Mouse (Mus musculus) kidney, adult 9 months (tissue): ENCODE data around the gene Ccdc12.
"Not testable (repeated sequence)": the region's sequence is repeated elsewhere in the genome, so short reads cannot be mapped to it uniquely, and the experiment has no call there.

ENCODE experiments used
- DNase-seq: peaks from one replicate; pipeline ENCODE4 v3.0.0; 2022

The Ccdc12 gene

DNA sequence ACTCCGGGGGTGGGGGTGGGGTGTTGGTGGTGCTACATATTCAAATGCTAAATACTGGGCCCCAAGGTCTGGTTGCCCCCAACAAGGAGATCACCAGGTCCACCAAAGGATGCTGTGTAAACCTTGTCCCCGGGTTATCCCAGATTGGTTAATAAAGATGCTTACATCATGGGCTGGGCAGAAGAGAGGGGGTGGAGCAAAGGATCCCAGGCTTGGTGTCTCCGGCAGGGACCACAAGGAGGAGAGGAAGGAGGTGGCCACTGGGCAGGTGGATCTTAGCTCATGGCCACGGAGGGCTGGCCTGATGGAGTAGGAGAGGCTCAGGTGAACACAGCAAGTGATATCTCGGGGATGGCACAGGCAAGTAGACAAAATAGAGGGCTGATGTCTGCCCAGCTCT lies 22.6 kb downstream of the Ccdc12 start:
- DNase-seq: no peak

DNA sequence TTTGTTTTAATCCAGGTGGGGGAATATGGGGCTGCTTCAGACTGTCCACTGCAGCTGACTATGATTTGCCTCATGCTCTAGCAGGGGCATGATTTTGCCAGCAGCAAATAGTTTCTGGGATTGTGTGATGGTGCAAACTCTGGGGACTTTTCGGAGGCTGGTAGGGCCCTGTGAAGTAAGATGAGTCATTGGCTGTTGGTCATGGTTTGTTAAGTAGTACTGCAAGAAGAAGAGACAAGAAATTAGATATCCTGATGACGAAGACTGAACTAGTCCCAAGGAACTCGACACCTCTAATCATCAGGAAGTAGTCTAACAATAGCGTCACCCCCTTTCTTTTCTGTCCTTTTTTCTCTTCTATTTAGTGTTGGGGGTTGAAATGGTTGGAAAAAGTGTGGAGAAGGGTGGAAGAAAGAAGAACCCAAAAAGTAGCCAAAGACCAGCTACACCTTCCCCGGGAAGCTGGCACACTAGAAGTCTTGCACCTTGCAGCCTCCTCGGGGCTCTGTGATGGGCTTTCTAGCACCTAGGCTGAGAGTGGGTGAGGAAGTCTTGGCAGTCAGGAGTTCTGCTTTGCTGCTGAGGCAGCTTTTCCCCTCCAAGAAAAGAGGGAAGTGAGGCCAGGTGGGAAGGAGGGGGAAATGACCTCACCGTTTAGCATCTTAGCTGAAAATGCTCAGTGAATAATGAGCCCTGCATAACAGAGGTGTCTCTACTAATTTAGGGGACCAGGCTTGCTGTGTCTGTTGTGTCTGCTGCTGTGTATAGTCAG lies 24.6 kb downstream of the Ccdc12 start:
- no peak for DNase-seq

DNA sequence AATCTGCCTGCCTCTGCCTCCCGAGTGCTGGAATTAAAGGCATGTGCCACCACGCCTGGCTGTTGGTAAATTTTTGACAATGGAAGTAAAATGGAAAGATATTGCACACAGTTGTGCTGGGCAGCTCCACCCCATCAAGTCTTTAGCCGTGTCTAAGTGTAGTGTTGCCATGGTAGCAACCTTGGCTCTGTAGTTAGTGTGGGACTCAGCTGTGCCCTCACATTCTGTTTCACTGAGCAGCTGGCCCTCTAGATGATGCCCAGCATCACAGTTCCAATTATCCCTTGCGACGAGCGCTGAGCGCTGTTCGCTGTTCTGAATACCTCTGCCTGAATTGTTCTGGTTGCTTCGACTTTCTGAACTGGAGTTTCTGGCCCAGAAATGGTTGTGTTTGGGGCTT lies 25.5 kb downstream of the Ccdc12 start:
- DNase-seq: no peak

DNA sequence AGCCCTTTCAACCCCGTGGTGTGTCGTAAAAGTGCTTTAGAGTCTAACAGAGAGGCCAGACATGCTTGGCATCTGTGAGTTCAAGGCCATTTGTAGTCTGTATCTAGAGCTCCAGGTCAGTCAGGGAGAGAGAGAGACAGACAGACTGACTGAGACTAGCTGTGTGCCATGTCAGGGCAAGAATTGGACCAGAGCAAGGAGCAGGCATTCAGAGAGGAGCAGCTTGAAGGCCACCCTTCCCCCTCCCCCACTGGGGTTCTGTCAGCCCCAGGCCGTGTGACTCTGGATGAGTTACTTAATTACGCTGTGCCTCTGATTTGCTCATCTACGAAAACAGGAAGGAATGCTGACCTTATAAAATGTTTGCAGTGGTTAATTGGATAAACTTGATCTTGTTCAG lies 26.0 kb downstream of the Ccdc12 start:
- DNase-seq: peak; percentile 79

DNA sequence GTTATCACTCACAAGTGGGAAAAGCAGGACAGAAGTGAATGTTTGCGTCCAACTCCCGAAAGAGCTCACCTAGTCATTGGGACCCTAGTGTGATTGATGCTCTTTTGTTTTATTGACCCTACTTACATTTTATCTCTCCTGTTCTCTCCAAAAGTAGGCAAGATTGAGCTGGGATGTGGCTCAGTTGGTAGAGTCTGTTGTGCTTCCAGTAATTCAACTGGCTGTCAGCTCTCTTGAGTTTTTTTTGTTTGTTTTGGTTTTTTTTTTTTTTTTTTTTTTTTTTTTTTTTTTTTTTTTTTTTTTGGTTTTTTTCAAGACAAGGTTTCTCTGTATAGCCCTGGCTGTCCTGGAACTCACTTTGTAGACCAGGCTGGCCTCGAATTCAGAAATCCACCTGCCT lies 26.4 kb downstream of the Ccdc12 start:
- DNase-seq: not testable (repeated sequence)

DNA sequence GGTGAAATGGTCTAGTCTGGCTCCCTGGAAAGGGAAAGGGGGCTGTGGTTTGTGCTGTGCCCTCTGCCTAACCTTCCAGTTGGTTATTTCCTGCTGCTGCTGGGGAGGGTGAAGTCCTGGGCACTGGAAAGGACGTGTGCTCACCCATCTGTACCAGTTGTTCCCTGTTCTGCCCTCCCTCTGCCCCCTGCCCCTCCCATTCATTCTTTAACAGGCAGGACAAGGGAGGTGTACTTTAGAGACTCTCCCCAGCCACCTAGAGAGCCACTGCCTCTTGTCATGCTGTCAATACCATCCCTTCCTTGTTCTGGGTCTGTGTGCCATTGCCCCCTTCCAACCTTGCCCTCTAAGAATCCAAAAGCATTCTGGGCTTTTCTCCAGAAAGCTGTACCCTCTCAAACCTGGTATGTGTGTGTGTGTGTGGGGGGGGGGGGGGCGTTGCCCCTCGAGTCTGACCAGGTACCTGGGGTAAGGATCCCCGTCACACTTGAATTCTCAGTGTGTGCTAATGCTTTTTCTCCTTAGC lies 27.3 kb downstream of the Ccdc12 start:
- DNase-seq: peak; percentile 90

DNA sequence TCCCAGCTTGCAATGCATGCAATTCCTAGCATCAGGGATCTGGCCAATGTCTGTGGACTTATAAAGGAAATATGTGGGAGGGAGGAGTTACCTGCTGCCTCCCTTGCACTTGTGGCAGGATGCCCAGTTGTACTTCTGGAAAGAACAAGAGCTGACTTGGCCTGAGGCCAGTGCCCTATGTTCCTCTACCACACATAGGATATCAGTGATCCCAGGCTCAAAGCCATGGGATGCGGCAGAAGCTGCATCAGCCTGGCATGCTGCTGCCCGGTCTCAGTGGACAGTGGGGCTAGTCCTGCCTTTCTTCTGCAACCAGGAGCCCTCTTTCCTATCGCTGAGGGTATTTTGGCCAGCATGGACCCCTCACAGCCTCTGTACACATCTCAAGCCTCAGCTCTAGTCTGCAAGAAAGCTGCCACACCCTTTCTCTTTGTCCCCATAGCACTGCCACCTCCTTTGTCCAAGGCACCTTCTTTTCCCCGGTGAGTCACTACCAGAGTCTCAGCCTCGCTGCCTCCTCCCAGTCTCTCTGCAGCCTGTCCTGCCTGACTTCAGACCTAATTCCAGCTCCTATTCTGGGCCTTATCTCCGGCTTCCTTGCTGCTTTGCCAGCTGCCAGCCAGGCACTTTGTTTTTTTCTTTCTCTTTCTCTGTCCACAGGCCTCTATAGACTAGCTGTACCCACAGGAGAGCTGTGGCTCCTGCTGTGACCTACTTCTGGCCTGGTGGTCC lies 28.0 kb downstream of the Ccdc12 start:
- peak; percentile 94 for DNase-seq

DNA sequence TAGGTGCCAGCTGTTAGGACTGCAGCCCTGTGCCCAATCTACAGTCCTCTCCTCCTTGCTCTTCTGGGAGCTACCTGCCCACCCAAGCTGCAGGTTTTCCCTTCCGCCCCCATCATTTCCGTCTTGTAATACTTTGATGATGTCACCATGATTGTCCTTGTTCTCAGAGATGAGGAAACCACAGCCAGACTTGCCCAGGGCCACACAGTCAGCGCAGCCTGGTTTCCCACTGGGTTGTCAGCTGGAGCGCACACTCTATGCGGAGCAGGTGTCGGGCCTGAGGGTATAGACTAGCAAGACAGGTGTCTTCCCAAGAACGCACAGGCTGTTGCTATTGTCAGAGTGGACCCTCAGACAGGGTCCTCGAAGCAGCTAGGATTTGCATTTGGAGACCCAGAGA lies 28.9 kb downstream of the Ccdc12 start:
- DNase-seq: no peak

DNA sequence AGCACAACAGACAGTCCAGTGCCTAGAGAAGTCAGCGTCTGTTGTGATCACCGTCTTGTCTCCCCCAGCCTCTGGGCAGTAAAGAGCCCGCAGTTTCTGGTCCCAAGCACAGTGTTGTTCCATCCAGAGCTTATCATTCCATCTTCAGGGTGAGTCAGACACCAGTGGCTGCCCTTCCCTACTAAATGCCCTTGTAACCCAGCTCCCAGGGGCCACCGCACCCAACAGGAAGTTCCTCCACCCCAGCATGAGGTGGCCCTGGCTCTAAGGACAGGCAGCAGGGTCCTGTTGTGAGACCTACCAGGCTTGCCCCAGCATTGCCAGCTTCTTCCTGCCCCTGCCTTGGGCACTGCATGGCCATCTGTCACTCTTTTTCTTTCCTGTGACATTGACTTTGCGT lies 29.3 kb downstream of the Ccdc12 start:
- no peak for DNase-seq

DNA sequence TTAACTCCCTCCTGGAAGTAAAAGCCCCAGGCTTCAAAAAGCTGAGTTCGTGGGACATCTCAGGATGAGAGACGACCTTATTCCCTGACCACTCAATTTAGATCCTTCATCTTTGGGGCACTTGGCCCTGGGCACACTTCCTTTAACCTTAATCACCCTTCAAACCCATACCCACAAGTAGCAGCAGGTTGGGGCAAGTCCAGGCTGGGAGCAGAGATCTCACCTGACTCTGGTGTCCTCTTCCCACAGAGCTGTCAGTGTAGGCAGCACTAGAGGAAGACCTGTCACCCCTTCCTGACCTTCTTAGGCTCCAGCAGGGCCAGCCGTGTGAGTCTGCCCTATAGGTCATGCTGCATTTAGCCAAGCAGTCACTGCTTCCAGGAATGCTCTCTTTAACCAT lies 30.2 kb downstream of the Ccdc12 start:
- DNase-seq: no peak

DNA sequence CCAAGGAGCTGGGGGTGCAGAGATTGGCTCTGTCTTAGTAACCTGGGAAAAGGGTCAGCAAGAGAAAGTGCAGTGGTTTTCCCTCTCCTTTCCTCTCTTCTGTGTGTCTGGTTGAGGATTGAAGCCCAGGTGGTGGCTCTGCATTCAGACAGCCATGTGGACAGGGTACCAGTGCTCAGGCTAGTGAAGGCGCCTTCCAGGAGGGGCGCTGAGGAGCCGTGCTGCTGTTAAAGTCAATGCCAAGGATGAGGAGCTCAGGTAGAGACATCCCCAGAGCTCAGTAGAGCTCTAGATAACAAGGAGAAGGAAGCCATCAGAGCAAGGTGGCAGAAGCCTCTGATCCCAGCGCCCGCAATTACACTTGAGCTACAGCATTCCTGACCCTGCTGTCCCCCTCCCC lies 30.8 kb downstream of the Ccdc12 start:
- DNase-seq: no peak

DNA sequence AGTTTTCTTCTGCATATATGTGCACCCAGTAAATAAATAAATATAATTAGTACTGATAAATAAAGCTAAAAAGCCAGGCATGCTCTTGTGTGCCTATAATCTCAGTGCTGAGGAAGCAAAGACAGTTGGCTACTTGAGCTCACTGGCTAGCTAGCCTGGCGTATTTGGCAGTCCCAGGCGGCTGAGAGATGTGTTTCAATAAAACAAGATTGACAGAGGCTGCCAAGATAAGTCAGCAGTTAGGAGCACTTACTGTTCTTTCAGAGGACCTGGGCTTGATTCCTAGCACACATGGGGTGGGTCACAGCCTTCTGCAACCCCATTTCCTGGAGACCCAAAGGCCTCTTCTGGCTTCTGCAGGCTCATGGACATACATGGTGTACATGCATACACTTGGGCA lies 31.5 kb downstream of the Ccdc12 start:
- DNase-seq: peak; percentile 57

DNA sequence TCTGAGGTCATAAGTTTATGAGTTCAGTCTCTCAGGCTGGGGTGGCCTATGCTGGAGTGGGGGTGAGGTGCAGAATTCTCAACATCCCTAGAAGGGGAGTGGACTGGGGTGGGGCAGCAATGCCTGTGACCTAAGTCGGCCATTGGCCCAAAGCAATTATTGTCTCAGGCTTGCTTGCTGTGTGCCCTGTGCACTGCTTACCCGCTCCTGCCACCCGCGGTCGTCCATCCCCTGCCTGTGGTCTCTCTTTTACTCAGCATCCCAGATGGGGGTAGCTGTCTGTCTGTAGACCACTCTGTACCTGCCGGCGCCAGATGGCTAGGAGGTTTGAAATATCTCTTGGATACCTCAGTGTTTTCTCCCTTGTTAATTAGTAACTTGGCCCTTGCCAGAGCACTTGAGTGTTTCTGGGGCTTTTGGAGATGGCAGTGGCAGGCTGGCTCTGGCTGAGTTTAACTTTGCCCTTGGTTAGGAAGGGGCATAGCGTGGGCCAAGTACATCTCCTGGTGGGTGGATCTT lies 33.0 kb downstream of the Ccdc12 start:
- DNase-seq: peak; percentile 95

DNA sequence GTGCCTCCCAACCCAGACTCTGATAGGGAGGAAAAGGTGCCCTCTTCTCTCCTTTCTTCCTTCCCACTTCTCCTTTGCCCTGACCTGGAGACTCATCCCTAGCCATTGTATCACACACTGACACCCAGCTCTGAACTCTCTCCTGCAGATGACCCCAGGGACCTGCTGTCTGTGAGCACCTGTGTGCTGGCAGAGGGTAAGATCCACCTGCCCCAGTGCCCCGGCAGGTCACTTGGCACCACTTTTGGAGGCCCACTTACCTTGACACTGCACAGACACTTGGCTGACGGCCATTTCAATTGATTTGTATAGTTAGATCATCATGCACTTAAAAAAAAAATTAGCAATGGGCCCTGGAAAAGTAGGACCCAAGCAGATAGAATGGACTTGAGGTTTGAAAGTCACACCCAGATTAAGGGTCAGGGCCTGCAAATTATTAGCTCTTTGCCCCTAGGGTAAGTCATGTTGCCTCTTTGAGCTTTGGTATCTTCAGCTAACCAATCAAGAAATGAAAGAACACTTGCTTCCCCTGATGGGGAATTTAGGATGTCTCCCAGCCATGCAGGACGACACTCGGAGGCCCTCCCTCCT lies 39.0 kb downstream of the Ccdc12 start:
- DNase-seq: peak; percentile 74

DNA sequence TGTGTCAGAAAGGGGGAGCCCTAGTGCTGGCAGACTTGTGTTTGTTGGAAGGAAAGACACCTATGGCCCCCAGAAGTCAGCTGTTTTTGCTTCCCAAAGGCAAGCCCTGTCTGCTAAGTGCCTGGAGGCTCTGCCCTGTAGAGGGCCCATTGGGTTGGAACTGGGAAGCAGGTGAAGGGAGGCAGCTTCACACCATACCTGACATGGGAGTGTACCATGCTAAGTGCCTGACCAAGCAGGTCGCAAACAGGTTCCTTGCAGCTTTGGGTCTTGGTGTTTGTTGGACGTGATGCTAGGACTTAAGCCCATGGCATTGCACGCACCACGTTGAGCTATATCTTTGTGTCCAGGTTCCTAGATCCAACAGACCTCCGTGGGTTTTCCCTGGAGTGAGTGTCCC lies 40.1 kb downstream of the Ccdc12 start:
- DNase-seq: no peak

DNA sequence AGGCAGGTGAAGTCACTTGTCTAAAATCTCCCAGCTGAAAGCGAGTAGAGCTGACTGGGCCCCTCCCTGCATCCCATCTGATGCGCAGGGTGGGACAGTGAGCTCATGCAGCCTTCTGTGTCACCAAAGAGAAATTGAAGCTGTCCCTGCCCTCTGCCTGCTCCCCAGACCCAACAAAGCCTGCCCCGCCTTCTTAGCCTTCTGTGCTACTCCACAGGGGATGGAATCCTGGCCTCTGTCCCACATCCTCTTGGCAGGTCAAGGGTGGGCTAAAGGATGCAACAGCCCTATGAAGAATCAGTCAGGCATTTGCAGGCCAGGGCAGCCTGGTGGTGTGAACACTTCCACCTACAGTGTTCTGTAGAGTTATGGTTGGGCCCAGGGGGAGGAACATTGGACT lies 41.2 kb downstream of the Ccdc12 start:
- no peak for DNase-seq

DNA sequence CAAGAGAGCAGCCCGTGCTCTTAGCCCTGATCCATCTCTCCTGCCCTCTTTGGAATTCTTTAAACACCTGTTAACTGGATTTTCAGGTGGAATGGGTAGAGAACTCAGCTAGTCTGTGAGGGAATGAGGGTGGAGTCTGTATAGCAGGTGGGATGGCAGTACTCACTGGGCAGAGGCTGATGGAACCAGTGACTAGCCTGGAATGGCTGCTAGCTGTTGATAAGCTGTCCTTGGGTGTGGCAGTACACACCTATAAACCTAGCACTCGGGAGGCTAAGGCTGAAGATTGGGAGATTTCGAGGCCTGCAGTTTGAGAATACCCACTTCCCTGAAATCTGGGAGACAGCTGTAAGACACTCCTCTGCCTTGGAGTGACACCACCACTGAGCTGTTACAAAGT lies 43.3 kb downstream of the Ccdc12 start:
- DNase-seq: no peak

DNA sequence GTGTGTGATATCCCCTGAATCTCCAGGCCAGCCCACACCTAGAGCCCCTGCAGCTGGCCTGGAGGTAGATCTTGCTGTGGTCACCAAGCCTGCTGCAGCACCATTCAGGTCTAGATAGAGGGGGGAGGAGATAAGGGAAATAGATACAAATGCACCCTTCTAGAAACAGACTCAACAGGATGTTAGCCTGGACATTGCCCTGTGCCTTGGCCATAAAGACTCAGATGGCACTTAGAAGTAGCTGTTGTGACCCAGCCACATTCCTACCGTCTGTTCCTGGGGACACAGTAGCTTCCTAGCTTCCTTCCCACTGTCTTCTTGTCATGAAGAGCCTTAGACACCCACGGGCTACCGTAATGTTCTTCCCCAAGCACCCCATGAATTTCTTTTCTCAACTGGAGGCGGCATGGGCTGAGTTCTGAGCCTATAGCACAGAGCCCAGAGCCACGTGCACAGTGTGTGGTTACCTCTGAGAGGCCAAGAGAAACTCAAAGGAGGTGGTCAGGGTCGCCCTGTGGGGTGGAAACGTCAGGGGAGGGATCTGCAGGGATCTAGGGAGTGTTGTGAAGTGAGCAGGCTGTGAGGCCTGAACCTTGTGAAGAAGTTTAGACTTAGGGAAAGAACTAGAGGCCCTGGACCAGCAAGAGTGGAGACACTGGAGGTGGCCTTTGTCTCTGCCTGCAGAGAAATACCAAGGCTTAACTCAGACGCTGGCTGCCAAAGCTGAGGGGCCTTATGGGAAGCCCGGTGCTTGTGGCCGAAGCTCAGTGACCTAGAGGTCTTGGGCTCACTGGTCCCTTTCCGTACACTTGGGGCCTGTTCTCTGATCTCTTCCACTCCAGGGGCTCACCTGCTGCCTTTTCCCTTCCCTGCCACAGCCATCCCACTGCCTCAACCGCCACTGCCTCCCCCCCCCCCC lies 45.1 kb downstream of the Ccdc12 start:
- peak; percentile 69 for DNase-seq

DNA sequence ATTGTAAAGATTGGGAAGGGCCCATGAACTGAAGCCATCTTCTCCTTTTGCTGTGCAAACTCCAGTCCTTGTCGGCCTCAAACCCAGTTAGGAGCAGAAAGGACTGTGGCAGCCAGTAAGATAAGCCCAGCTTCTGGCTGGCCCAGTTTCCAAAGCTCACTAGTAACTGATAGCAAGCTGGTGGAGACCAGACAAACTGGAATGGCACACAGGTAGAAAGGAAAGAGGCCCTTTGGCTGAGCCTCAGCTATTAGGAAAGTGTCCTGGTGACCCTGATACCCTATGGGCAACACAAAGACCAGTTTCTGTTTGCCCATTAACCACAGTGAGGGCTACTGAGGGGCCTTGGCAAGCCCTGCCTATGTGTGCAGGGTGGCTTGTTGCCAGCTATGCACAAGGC lies 46.5 kb downstream of the Ccdc12 start:
- no peak for DNase-seq

DNA sequence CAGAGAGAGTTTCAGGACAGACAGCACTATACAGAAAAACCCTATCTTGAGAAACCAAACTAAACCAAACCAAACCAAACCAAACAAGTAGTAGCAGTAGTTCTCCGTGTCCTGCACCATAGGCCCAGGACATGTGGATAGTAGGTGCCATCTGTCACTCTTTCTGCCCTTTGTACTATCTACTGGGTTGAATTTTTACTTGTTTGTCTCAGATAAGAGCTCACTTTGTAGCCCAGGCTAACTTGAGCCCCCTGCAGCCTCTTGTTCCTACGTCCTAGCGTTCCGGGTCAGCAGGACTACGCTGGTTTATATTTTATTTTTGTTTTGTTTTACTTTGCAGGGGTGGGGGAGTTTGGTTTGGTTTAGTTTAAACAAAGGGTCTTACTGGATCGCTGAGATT lies 47.6 kb downstream of the Ccdc12 start:
- no peak for DNase-seq

DNA sequence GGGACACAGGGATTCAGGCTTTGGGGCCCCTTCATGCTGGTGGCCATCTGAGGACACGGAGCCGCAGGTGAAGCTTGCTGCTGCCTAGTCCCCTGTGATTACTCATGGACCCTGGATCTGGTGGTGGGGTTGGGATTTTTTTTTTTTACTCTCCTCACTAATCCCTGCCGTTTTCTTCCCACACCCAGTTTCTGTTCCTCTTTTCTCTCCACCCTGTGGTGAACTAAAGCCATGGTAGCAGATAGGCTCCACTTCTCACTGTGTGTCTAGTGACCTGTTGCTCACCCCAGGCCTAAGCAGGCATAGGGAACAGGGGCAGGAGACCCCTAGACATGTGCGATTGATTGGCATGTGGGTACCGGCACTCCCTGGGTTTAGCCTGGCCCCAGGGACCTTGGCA lies 50.5 kb downstream of the Ccdc12 start:
- DNase-seq: no peak

DNA sequence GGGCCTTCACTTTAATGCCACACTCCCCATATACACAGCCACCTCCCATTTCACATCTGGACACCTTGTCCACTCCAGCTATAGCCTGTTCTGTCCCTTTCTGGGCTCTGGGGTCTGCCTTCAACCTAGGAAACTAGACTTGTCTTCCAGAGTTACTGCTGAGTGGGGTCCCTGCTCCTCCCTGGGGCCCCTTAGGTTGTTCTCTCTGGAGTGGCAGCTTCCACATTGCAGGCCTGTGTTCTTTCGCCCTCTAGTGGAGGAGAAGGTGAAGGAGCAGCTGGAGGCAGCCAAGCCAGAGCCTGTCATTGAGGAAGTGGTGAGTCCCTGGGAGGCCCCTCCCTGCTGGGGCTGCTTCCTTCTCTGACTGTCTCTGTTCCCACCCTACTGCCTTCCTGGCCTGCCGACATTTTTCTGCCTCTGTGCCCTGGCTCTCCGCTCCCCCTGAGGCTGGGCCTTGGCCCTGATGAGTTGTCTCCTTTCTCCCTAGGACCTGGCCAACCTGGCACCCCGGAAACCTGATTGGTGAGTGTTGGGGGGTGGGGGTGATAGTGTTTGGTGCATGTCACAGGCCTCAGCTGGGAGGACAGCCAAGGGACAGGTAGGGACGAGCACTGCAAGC lies 53.4 kb downstream of the Ccdc12 start:
- peak; percentile 92 for DNase-seq
